Mouse (Mus musculus): Measurements from ENCODE around the gene Ripor1.

The Ripor1 gene

DNA sequence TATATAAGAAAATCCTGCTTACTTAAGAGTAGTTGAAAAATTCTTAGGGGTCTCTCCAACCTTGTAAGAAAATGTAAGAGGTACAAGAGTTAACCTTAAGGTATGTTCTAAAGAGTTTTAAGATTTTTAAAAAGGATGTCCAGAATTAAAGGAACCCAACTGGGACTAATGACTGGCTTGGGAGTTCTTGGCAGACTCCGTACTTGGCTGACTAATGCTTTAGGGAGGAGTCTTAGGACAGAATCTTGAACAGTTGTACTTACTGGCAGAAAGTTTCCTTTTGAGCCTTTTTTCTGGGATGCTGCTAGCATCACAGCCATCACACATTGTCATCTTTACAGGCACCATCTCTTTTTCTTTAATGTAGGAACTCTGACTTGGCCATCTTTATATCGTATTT lies 35.5 kb downstream of the Ripor1 start:
- no peak for TF ChIP-seq POU5F1 (IDR thresholded peaks at IDR 0.05; ENCODE audit: borderline replicate concordance, low read length)
- no peak for TF ChIP-seq CTCF (conservative IDR thresholded peaks at IDR 0.05; ENCODE audit: low read length)
- no peak for TF ChIP-seq NANOG (IDR thresholded peaks at IDR 0.05; ENCODE audit: borderline replicate concordance, low read length)
- H3K27me3 ChIP-seq (ENCODE audit: insufficient read depth, low read length), result no peaks in the 10 kb centered on the region
- peaks cover 39% of the 10 kb centered on the region for H3K4me1 ChIP-seq (replicated peaks; ENCODE audit: low read depth, low read length)
- H3K36me3 ChIP-seq (ENCODE audit: insufficient read depth, low read length), result peaks cover 35% of the 10 kb centered on the region
- no peaks in the 10 kb centered on the region for H3K9me3 ChIP-seq (ENCODE audit: low read length)
- H3K4me3 ChIP-seq (replicated peaks; ENCODE audit: low read length), result no peak overlapping the region

DNA sequence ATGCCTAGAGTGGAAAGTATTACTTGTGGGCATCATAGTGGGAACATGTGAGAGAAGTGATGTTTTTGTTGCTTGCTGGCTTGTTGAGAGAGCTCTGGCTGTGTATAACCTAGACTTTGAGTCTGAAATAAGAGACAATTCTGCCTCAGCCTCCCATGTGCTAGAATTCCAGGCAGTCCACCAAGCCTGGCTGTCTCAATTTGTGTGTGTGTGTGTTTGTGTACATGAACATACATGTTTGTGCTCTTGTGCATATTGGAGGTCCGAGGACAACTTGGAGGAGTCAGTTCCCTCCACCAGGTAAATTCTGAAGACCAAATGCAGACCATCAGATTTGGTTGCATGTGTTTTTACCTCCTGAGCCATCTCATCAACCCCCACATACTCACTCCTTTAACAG lies 40.1 kb downstream of the Ripor1 start:
- peaks cover 35% of the 10 kb centered on the region for H3K4me1 ChIP-seq (replicated peaks; ENCODE audit: low read depth, low read length)
- no peak overlapping the region for H3K4me3 ChIP-seq (replicated peaks; ENCODE audit: low read length)
- peaks cover 52% of the 10 kb centered on the region for H3K36me3 ChIP-seq (ENCODE audit: insufficient read depth, low read length)
- H3K27me3 ChIP-seq (ENCODE audit: insufficient read depth, low read length), result no peaks in the 10 kb centered on the region
- no peak for TF ChIP-seq CTCF (conservative IDR thresholded peaks at IDR 0.05; ENCODE audit: low read length)
- no peak for TF ChIP-seq NANOG (IDR thresholded peaks at IDR 0.05; ENCODE audit: borderline replicate concordance, low read length)
- TF ChIP-seq POU5F1 (IDR thresholded peaks at IDR 0.05; ENCODE audit: borderline replicate concordance, low read length), result no peak
- no peaks in the 10 kb centered on the region for H3K9me3 ChIP-seq (ENCODE audit: low read length)

- no peaks in the 10 kb centered on the region for H3K27me3 ChIP-seq (ENCODE audit: insufficient read depth, low read length)
- no peak overlapping the region for H3K4me3 ChIP-seq (replicated peaks; ENCODE audit: low read length)
- no peak for TF ChIP-seq POU5F1 (IDR thresholded peaks at IDR 0.05; ENCODE audit: borderline replicate concordance, low read length)
- no peak for TF ChIP-seq NANOG (IDR thresholded peaks at IDR 0.05; ENCODE audit: borderline replicate concordance, low read length)
- TF ChIP-seq CTCF (conservative IDR thresholded peaks at IDR 0.05; ENCODE audit: low read length), result no peak
- no peaks in the 10 kb centered on the region for H3K9me3 ChIP-seq (ENCODE audit: low read length)
- H3K36me3 ChIP-seq (ENCODE audit: insufficient read depth, low read length), result peaks cover 72% of the 10 kb centered on the region
- peaks cover 33% of the 10 kb centered on the region for H3K4me1 ChIP-seq (replicated peaks; ENCODE audit: low read depth, low read length)
Measured at GRCm38 (mm10) chr8:105648929-105649328, 43.9 kb downstream of the Ripor1 start.

GRCm38 (mm10) chr8:105657641-105658040 lies 52.6 kb downstream of the Ripor1 start:
- TF ChIP-seq CTCF (conservative IDR thresholded peaks at IDR 0.05; ENCODE audit: low read length) (no peak), NANOG (IDR thresholded peaks at IDR 0.05; ENCODE audit: borderline replicate concordance, low read length) (no peak), POU5F1 (IDR thresholded peaks at IDR 0.05; ENCODE audit: borderline replicate concordance, low read length) (no peak)

GRCm38 (mm10) chr8:105661167-105661566 lies 56.1 kb downstream of the Ripor1 start:
- H3K4me3 ChIP-seq (replicated peaks; ENCODE audit: low read length), result no peak overlapping the region
- peaks cover 64% of the 10 kb centered on the region for H3K36me3 ChIP-seq (ENCODE audit: insufficient read depth, low read length)
- TF ChIP-seq NANOG (IDR thresholded peaks at IDR 0.05; ENCODE audit: borderline replicate concordance, low read length), result no peak
- TF ChIP-seq POU5F1 (IDR thresholded peaks at IDR 0.05; ENCODE audit: borderline replicate concordance, low read length), result no peak
- peak; percentile 72 for TF ChIP-seq CTCF (conservative IDR thresholded peaks at IDR 0.05; ENCODE audit: low read length)
- H3K27me3 ChIP-seq (ENCODE audit: insufficient read depth, low read length), result no peaks in the 10 kb centered on the region
- H3K4me1 ChIP-seq (replicated peaks; ENCODE audit: low read depth, low read length), result peaks cover 2% of the 10 kb centered on the region; the same call in 1 of the 2 replicates
- H3K9me3 ChIP-seq (ENCODE audit: low read length), result no peaks in the 10 kb centered on the region

More at GRCm38 (mm10) chr8:105657641-105658040, 52.6 kb downstream of the Ripor1 start:
- H3K36me3 ChIP-seq (ENCODE audit: insufficient read depth, low read length), result peaks cover 55% of the 10 kb centered on the region
- H3K9me3 ChIP-seq (ENCODE audit: low read length), result no peaks in the 10 kb centered on the region
- H3K27me3 ChIP-seq (ENCODE audit: insufficient read depth, low read length), result no peaks in the 10 kb centered on the region
- H3K4me3 ChIP-seq (replicated peaks; ENCODE audit: low read length), result no peak overlapping the region
- H3K4me1 ChIP-seq (replicated peaks; ENCODE audit: low read depth, low read length), result peaks cover 2% of the 10 kb centered on the region; the same call in 1 of the 2 replicates
